ENCODE assay signal across 17 mouse cellular contexts in the genomic region with DNA sequence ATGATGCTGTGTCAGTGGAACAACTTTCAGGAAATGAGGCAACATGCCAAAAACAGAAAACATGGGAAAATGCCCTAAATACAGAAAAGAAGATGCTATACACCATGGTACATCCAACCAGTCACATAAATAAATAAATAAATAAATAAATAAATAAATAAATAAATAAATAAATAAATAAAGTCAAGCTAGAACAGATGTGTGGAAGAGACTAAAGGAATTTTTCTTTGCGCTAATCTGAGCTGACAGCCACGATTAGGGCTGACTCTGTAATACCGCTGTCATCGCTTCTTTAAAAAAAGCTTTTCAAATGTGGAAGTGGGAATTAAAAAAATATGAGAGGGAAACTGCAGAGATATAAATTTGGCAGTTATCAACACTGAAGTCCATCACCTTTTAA.
"Had no signal": no experiment of that assay in that cellular context is flagged by ENCODE, and none has a peak within 500 bp of the region (broad histone marks: within the 10 kb centered on the region; RNA-seq: fewer than 3 reads in every experiment).

No protein-coding gene starts in this region.

- H3K4me1 ChIP-seq: liver, embryonic 13.5 days; neural tube, embryonic 12.5 days; neural tube, embryonic 15.5 days had no signal

- H3K4me3 ChIP-seq: liver, embryonic 13.5 days; neural tube, embryonic 12.5 days; neural tube, embryonic 15.5 days had no signal

- H3K4me2 ChIP-seq: liver, embryonic 13.5 days; neural tube, embryonic 12.5 days; neural tube, embryonic 15.5 days had no signal

- H3K9me3 ChIP-seq: liver, embryonic 13.5 days; neural tube, embryonic 12.5 days; neural tube, embryonic 15.5 days had no signal

- H3K27ac ChIP-seq: liver, embryonic 13.5 days; neural tube, embryonic 12.5 days; neural tube, embryonic 15.5 days; stomach, postnatal 0 days had no signal

- H3K36me3 ChIP-seq: liver, embryonic 13.5 days; neural tube, embryonic 12.5 days; neural tube, embryonic 15.5 days had no signal

- H3K27me3 ChIP-seq: liver, embryonic 13.5 days; neural tube, embryonic 12.5 days; neural tube, embryonic 15.5 days had no signal

- DNase-seq: kidney, adult 18-20 months; kidney, adult 9 months; kidney, postnatal 14 days; kidney, postnatal 4 days; liver, embryonic 13.5 days; lung, adult 2 months; lung, postnatal 14 days; lung, postnatal 4 days; right cerebral cortex, adult 18-20 months; right cerebral cortex, postnatal 14 days; right cerebral cortex, postnatal 4 days; thymus, postnatal 25 days had no signal

- ATAC-seq: inflammation-experienced regulatory T-cells, adult 6 months; intestine, embryonic 16.5 days had no signal

- H3K9ac ChIP-seq: liver, embryonic 13.5 days; neural tube, embryonic 12.5 days; neural tube, embryonic 15.5 days had no signal
